8 mouse cellular contexts compared by ENCODE assay signal in the genomic region with DNA sequence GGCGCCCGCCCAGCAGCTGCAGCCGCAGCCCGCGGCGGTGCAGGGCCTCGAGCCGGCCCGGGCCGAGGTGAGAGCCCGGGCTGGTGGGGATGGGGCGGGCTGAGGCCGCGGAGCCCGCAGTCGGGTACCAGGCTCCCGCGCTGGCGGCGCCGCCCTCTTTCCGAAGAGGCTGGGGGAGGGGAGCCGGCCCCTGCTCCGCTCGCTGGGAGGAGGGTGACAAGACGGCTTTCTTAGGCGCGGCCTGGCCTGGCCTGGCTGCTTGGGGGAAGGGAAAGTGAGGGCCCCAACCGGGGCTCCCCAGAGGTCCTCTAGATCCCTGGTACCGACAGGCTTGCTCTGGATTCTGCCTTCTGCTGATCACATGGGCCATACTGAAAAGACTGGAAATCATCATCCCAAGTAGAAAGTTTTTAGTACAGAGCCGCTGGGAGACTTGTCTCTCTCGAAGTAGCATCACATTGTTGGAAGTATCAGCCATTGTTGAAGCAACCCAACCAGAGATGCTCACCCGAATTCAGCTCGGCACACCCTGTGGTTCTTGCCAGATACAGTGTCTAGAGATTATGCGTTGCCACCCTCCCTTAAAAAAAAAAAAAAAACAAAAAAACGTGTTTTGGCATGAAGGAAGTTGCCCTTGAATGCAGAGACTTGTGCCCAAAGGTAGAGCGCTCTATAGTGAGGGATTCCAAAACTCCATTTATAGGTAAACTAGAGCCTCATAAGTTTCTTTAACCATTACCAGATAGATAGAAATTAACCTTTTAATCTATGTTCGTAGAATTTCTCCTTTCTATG. TPM values are rescaled to one million over a fixed set of nuclear protein-coding genes. Genes with fewer than 3 reads are reported as not detected.
A peak's percentile ranks its signal among the peaks of the same experiment; 100 is the strongest.
DNase-seq lines count a peak whose midpoint lies in the region; ATAC-seq and TF ChIP-seq lines count a peak whose summit lies in the region.

No protein-coding gene starts in this region.

- H3K4me3 ChIP-seq in ES-E14 (ENCODE audit: insufficient read depth in 1 of 2, low read depth in 1 of 2, low read length in 2 of 2, poor library complexity in 1 of 2, severe bottlenecking in 1 of 2): peak overlapping the region; percentile 87 to 97
- peak overlapping the region; percentile 94 for H3K4me3 ChIP-seq in forebrain, embryonic 14.5 days (ENCODE audit: low read depth, low read length)
- H3K4me3 ChIP-seq in lung, embryonic 15.5 days: peak overlapping the region; percentile 91
- H3K4me3 ChIP-seq in olfactory bulb, adult 2 months (ENCODE audit: insufficient read depth, low read depth, low read length): peak overlapping the region; percentile 90

- peak overlapping the region; percentile 65 for H3K27ac ChIP-seq in ES-E14 (ENCODE audit: insufficient read depth, low read depth, low read length, poor library complexity, severe bottlenecking)
- peak overlapping the region; percentile 94 for H3K27ac ChIP-seq in forebrain, embryonic 14.5 days (ENCODE audit: low read depth, low read length)
- H3K27ac ChIP-seq in lung, embryonic 15.5 days: peak overlapping the region; percentile 97
- no peak overlapping the region for H3K27ac ChIP-seq in olfactory bulb, adult 2 months (ENCODE audit: insufficient read depth, low read depth, low read length)

- peak overlapping the region; percentile 95 for H3K9ac ChIP-seq in ES-E14 (ENCODE audit: insufficient read depth, low read depth, low read length, poor library complexity, severe bottlenecking)
- peak overlapping the region; percentile 93 for H3K9ac ChIP-seq in forebrain, embryonic 14.5 days (ENCODE audit: low read length)
- peak overlapping the region; percentile 95 for H3K9ac ChIP-seq in lung, embryonic 15.5 days

- peaks cover 2 to 4% of the 10 kb centered on the region in 2 experiments; a peak in 2 of 4 replicates for H3K4me1 ChIP-seq in ES-E14 (ENCODE audit: control insufficient read depth in 2 of 2, insufficient read depth in 2 of 2, low read length in 2 of 2, poor library complexity in 1 of 2)
- peaks cover 18% of the 10 kb centered on the region for H3K4me1 ChIP-seq in forebrain, embryonic 14.5 days (ENCODE audit: control insufficient read depth, insufficient read depth, low read length)
- H3K4me1 ChIP-seq in lung, embryonic 15.5 days: peaks cover 30% of the 10 kb centered on the region
- H3K4me1 ChIP-seq in olfactory bulb, adult 2 months (ENCODE audit: control insufficient read depth, insufficient read depth, low read length): peaks cover 9% of the 10 kb centered on the region

- H3K27me3 ChIP-seq in forebrain, embryonic 14.5 days (replicated peaks; ENCODE audit: control insufficient read depth, insufficient read depth, low read length): no peaks in the 10 kb centered on the region
- H3K27me3 ChIP-seq in lung, embryonic 15.5 days: no peaks in the 10 kb centered on the region

- TF ChIP-seq CTCF in olfactory bulb, adult 2 months (IDR thresholded peaks at IDR 0.05; ENCODE audit: insufficient read depth, low read depth, low read length): no peak

- in situ Hi-C loops in ES-E14 (cut with MboI; ENCODE audit: low sequenced_read_pairs in 2 of 2, unreplicated experiment in 2 of 2): no loop called here

- ATAC-seq in forebrain, embryonic 14.5 days: peak; percentile 92
- ATAC-seq in lung, embryonic 15.5 days (ENCODE audit: borderline replicate concordance, extremely low read depth, low FRiP score, low TSS enrichment): peak; percentile 92

- WGBS in forebrain, embryonic 14.5 days: 4% methylated on average over 35 of the region's 38 CpGs
- 3% methylated on average over 38 of the region's 38 CpGs for WGBS in lung, embryonic 15.5 days
- WGBS in olfactory bulb, adult 2 months: 3% methylated on average over 38 of the region's 38 CpGs

- DNase-seq in ES-E14 (ENCODE audit: low read depth, low spot score): peak; percentile 62
- DNase-seq in cerebellum, adult 11 months: peak; percentile 43
- DNase-seq in forebrain, embryonic 14.5 days (ENCODE audit: low spot score): peak; percentile 78
- DNase-seq in heart, postnatal 14 days: peak; percentile 76 to 80
- DNase-seq in kidney, postnatal 4 days: peak; percentile 81 to 86
- peak; percentile 61 for DNase-seq in thymus, postnatal 0 days (ENCODE audit: low spot score)

- H3K4me2 ChIP-seq in forebrain, embryonic 14.5 days (ENCODE audit: low read length): peak overlapping the region; percentile 78
- H3K4me2 ChIP-seq in lung, embryonic 15.5 days: peak overlapping the region; percentile 84

- TF ChIP-seq POLR2A in olfactory bulb, adult 2 months (IDR thresholded peaks at IDR 0.05; ENCODE audit: insufficient read depth, low read depth, low read length): no peak

- H3K36me3 ChIP-seq in ES-E14 (ENCODE audit: control insufficient read depth, insufficient read depth, low read length, poor library complexity, severe bottlenecking): peaks cover 3% of the 10 kb centered on the region; the same call in 1 of the 2 replicates
- H3K36me3 ChIP-seq in forebrain, embryonic 14.5 days (ENCODE audit: control insufficient read depth, insufficient read depth, low read length): no peaks in the 10 kb centered on the region; the same call in 1 of the 2 replicates
- H3K36me3 ChIP-seq in lung, embryonic 15.5 days: no peaks in the 10 kb centered on the region

- H3K9me3 ChIP-seq in ES-E14 (ENCODE audit: control insufficient read depth, insufficient read depth, low read depth, low read length): no peaks in the 10 kb centered on the region
- no peaks in the 10 kb centered on the region for H3K9me3 ChIP-seq in forebrain, embryonic 14.5 days (replicated peaks; ENCODE audit: control insufficient read depth, low read length)
- no peaks in the 10 kb centered on the region for H3K9me3 ChIP-seq in lung, embryonic 15.5 days

- intact Hi-C loops in heart, postnatal 14 days (cut with DNase I): loop anchor here (2.0 kb wide), 1 partner anchor 44 kb away; the partner anchor contains the start of gene Srd5a3

TF ChIP-seq in ES-E14, 5 proteins besides CTCF, POLR2A, EP300 and RAD21:
- no peak for TF ChIP-seq MAFK (IDR thresholded peaks at IDR 0.05; ENCODE audit: insufficient read depth, low read depth, low read length)

RNA-seq across cellular contexts. Expression of gene Tmem165, which starts 0.8 kb away (rescaled TPM):
- 104 and 150 TPM in 2 replicates for total RNA-seq in ES-E14 (2012; rRNA removed)
- 51.6 and 52.8 TPM in 2 replicates for polyA plus RNA-seq in forebrain, embryonic 14.5 days (2014; fragmentation: Nextera tagmentation; extraction: Ambion mirVana)
- total RNA-seq in heart, postnatal 14 days (2021): 10 to 100 TPM; 26.8 to 30.4 TPM
- polyA plus RNA-seq in lung, embryonic 15.5 days (2015; fragmentation: Nextera tagmentation; extraction: Ambion mirVana): 108 and 110 TPM in 2 replicates
- polyA plus RNA-seq in olfactory bulb, adult 2 months (2012; ENCODE audit: insufficient read depth, insufficient read length, low replicate concordance, missing spikeins): not detected in 2 replicates
- 59.3 and 73.1 TPM in 2 replicates for polyA plus RNA-seq in thymus, postnatal 0 days (2015; fragmentation: Nextera tagmentation; extraction: Ambion mirVana)

RNA-seq across cellular contexts. Expression of gene Srd5a3, which starts 44.4 kb away (rescaled TPM):
- total RNA-seq in ES-E14 (2012; rRNA removed): 13.7 and 17.3 TPM in 2 replicates
- 10.7 and 13.5 TPM in 2 replicates for polyA plus RNA-seq in forebrain, embryonic 14.5 days (2014; fragmentation: Nextera tagmentation; extraction: Ambion mirVana)
- 10 to 100 TPM; 11.2 to 15.0 TPM for total RNA-seq in heart, postnatal 14 days (2021)
- 45.4 and 49.6 TPM in 2 replicates for polyA plus RNA-seq in lung, embryonic 15.5 days (2015; fragmentation: Nextera tagmentation; extraction: Ambion mirVana)
- polyA plus RNA-seq in olfactory bulb, adult 2 months (2012; ENCODE audit: insufficient read depth, insufficient read length, low replicate concordance, missing spikeins): not detected in 2 replicates
- polyA plus RNA-seq in thymus, postnatal 0 days (2015; fragmentation: Nextera tagmentation; extraction: Ambion mirVana): 35.1 and 38.0 TPM in 2 replicates

Comparison
In these comparisons a context has a peak if more than half of its experiments do, and no peak if none do; other contexts are left out.
1. RNA of gene Tmem165, which starts 0.8 kb away (polyA plus RNA-seq): 108 to 110 TPM in lung, embryonic 15.5 days, 59.3 to 73.1 TPM in thymus, postnatal 0 days and 51.6 to 52.8 TPM in forebrain, embryonic 14.5 days; not detected in olfactory bulb, adult 2 months; every median in the first group is over 10 times any median in the second.
2. RNA of gene Srd5a3, which starts 44.4 kb away (polyA plus RNA-seq): 45.4 to 49.6 TPM in lung, embryonic 15.5 days, 35.1 to 38.0 TPM in thymus, postnatal 0 days and 10.7 to 13.5 TPM in forebrain, embryonic 14.5 days; not detected in olfactory bulb, adult 2 months; every median in the first group is over 10 times any median in the second.
3. Peak in every context shown above with its lines, with median percentiles within 50 percentile points of each other: DNase-seq, H3K4me3 ChIP-seq and H3K9ac ChIP-seq.